Mouse (Mus musculus) small intestine, adult 2 months (tissue): ENCODE results near the gene Pkp1.

Experiments
- CTCF ChIP-seq: fragments of 200-500 bp; IDR thresholded peaks from 2 replicates; pipeline ENCODE4 v1.5.1; 2012; ENCODE audit warnings: low read depth, mild to moderate bottlenecking, control low read depth, inconsistent platforms, low read length, moderate library complexity, mixed read lengths; ENCODE audit not compliant: insufficient replicate concordance, insufficient read length; ENCODE audit errors: extremely low read depth
- POLR2A ChIP-seq: fragments of 200-500 bp; IDR thresholded peaks from 2 replicates; pipeline ENCODE4 v1.6.1; 2012; ENCODE audit warnings: low read depth, mild to moderate bottlenecking, control low read depth, inconsistent platforms, low read length, moderate library complexity

GRCm38 (mm10) chr1:135838626-135839025 lies 80.4 kb downstream of the Pkp1 start:
- TF ChIP-seq CTCF (no peak), POLR2A (no peak)
